ENCODE assay signal across 10 mouse cellular contexts in genomic region chr5:139894025-139894508, GRCm38 (mm10). TPM values are rescaled to one million over a fixed set of nuclear protein-coding genes. Genes with fewer than 3 reads are reported as not detected.
DNase-seq lines count a peak whose midpoint lies in the region; ATAC-seq and TF ChIP-seq lines count a peak whose summit lies in the region.
"Had no signal": no experiment of that assay in that cellular context is flagged by ENCODE, and none has a peak within 500 bp of the region (broad histone marks: within the 10 kb centered on the region; RNA-seq: fewer than 3 reads in every experiment).

No protein-coding gene starts in this region.

- H3K9ac ChIP-seq in limb, embryonic 13.5 days = no peak overlapping the region
- H3K9ac ChIP-seq in kidney, embryonic 16.5 days (replicated peaks; ENCODE audit: low read length) = no peak overlapping the region
- H3K9ac ChIP-seq: liver, embryonic 15.5 days had no signal

- no peak for DNase-seq in limb, embryonic 10.5 days (ENCODE audit: low spot score)
- peak; percentile 51 to 61 for DNase-seq in heart, adult 9 months (ENCODE audit: low spot score in 2 of 2)
- peak; percentile 34 for DNase-seq in retina, embryonic 14.5 days (ENCODE audit: low spot score)
- no peak for DNase-seq in left cerebral cortex, adult 9 months (ENCODE audit: low spot score in 2 of 2)
- DNase-seq in adrenal gland, adult 18-20 months (ENCODE audit: low spot score in 2 of 2) = no peak
- DNase-seq in left cerebral cortex, adult 2 months (ENCODE audit: extremely low spot score in 1 of 2, low spot score in 2 of 2) = no peak

- H3K4me2 ChIP-seq in limb, embryonic 13.5 days (replicated peaks) = no peak overlapping the region
- H3K4me2 ChIP-seq in kidney, embryonic 16.5 days (replicated peaks; ENCODE audit: low read depth, low read length) = no peak overlapping the region
- H3K4me2 ChIP-seq: liver, embryonic 15.5 days had no signal

- no peak for TF ChIP-seq CTCF in left cerebral cortex, adult 2 months (IDR thresholded peaks at IDR 0.05)

- 0 out of 2 replicates have a peak, but pooled peaks have one; percentile 36 for ATAC-seq in limb, embryonic 13.5 days (ENCODE audit: low FRiP score, low read depth)
- ATAC-seq in kidney, embryonic 16.5 days (ENCODE audit: low FRiP score, low TSS enrichment) = peak; percentile 39; the same call in 1 of the 2 replicates

- H3K4me1 ChIP-seq in limb, embryonic 13.5 days = peaks cover 14% of the 10 kb centered on the region
- H3K4me1 ChIP-seq in limb, embryonic 10.5 days = peaks cover 27% of the 10 kb centered on the region
- 0 out of 2 replicates have a peak, but pooled peaks cover 10% of the 10 kb centered on the region for H3K4me1 ChIP-seq in kidney, embryonic 16.5 days (ENCODE audit: insufficient read depth, low read length)
- H3K4me1 ChIP-seq: liver, embryonic 15.5 days had no signal

- intact Hi-C loops in left cerebral cortex, adult 2 months (cut with DNase I) = no loop called here

- no peaks in the 10 kb centered on the region for H3K9me3 ChIP-seq in limb, embryonic 13.5 days
- H3K9me3 ChIP-seq in limb, embryonic 10.5 days (replicated peaks) = no peaks in the 10 kb centered on the region
- H3K9me3 ChIP-seq in kidney, embryonic 16.5 days (ENCODE audit: low read length) = no peaks in the 10 kb centered on the region
- H3K9me3 ChIP-seq: liver, embryonic 15.5 days had no signal

- no peaks in the 10 kb centered on the region for H3K36me3 ChIP-seq in limb, embryonic 13.5 days
- no peaks in the 10 kb centered on the region for H3K36me3 ChIP-seq in limb, embryonic 10.5 days
- H3K36me3 ChIP-seq in kidney, embryonic 16.5 days (ENCODE audit: insufficient read depth, low read length) = no peaks in the 10 kb centered on the region
- H3K36me3 ChIP-seq: liver, embryonic 15.5 days had no signal

- no peak overlapping the region for H3K27ac ChIP-seq in limb, embryonic 13.5 days
- H3K27ac ChIP-seq in limb, embryonic 10.5 days = no peak overlapping the region
- H3K27ac ChIP-seq in kidney, embryonic 16.5 days (ENCODE audit: low read length) = no peak overlapping the region
- no peak overlapping the region for H3K27ac ChIP-seq in left cerebral cortex, adult 2 months
- H3K27ac ChIP-seq: liver, embryonic 15.5 days had no signal

- peaks cover 9% of the 10 kb centered on the region; the same call in 1 of the 2 replicates for H3K27me3 ChIP-seq in limb, embryonic 13.5 days
- peaks cover 18% of the 10 kb centered on the region; the same call in 1 of the 2 replicates for H3K27me3 ChIP-seq in limb, embryonic 10.5 days (ENCODE audit: low read depth, poor library complexity, severe bottlenecking)
- peaks cover 13% of the 10 kb centered on the region for H3K27me3 ChIP-seq in kidney, embryonic 16.5 days (ENCODE audit: insufficient read depth, low read length)

- 60% methylated on average over 12 of the region's 12 CpGs for WGBS in limb, embryonic 13.5 days
- 72% methylated on average over 12 of the region's 12 CpGs for WGBS in limb, embryonic 10.5 days
- 68% methylated on average over 12 of the region's 12 CpGs for WGBS in kidney, embryonic 16.5 days

- H3K4me3 ChIP-seq in limb, embryonic 13.5 days = no peak overlapping the region
- no peak overlapping the region for H3K4me3 ChIP-seq in limb, embryonic 10.5 days
- no peak overlapping the region for H3K4me3 ChIP-seq in kidney, embryonic 16.5 days (ENCODE audit: low read length)
- H3K4me3 ChIP-seq in left cerebral cortex, adult 2 months = no peak overlapping the region
- H3K4me3 ChIP-seq: liver, embryonic 15.5 days had no signal

RNA-seq across cellular contexts. Expression of gene Elfn1, which starts 13.7 kb away (rescaled TPM):
- 0.29 and 0.43 TPM in 2 replicates for polyA plus RNA-seq in limb, embryonic 13.5 days (2015; fragmentation: Nextera tagmentation; extraction: Ambion mirVana)
- polyA plus RNA-seq in limb, embryonic 10.5 days (2016; fragmentation: Nextera tagmentation; extraction: Ambion mirVana) = 0.10 and 0.18 TPM in 2 replicates
- polyA plus RNA-seq in kidney, embryonic 16.5 days (2015; fragmentation: Nextera tagmentation; extraction: Ambion mirVana) = 0.24 and 0.37 TPM in 2 replicates
- 10 to 100 TPM in 1 of 2 experiments, under 1 TPM in 1; 0.10 to 19.6 TPM for total RNA-seq in adrenal gland, adult 18-20 months (2021)
- total RNA-seq in left cerebral cortex, adult 2 months (2021) = 10 to 100 TPM; 34.5 to 38.1 TPM
- polyA plus RNA-seq: heart, embryonic 14.5 days had no signal

Comparison
In these comparisons a context has a peak if more than half of its experiments do, and no peak if none do; other contexts are left out.
1. DNase-seq: peak in heart, adult 9 months (2 of 2) and retina, embryonic 14.5 days (single experiment); none in limb, embryonic 10.5 days (single experiment), left cerebral cortex, adult 9 months (0 of 2), adrenal gland, adult 18-20 months (0 of 2) and left cerebral cortex, adult 2 months (0 of 2).